Mouse (Mus musculus) adrenal gland, adult 10 weeks (tissue): ENCODE results near the gene Kcnk3. TPM values are rescaled to one million over a fixed set of nuclear protein-coding genes. Genes with fewer than 3 reads are reported as not detected.

ENCODE experiments used
- polyA plus RNA-seq: library from polyadenylated mRNA; stranded (reverse); fragments of 350-450 nt; fragmentation: Illumina TruSeq; extraction: RNeasy Lipid Tissue Mini Kit (QIAGEN cat#74804); gene quantifications from one replicate; pipeline ENCODE4 v1.2.3, GENCODE M21; 2014; ENCODE audit warnings: low read depth, low replicate concordance

The Kcnk3 gene
- polyA plus RNA-seq, result 216 TPM

GRCm38 (mm10) chr5:30587681-30588300 lies at the start of gene Kcnk3:
Gene Kcnk3 (plus strand): TSS chr5:30588170.

GRCm38 (mm10) chr5:30545698-30546097 lies 42.3 kb upstream of the Kcnk3 start, which contains the start of gene Cib4:
Gene Cib4 (minus strand): TSS chr5:30545836.

GRCm38 (mm10) chr5:30647815-30648560 lies 60.0 kb downstream of the Kcnk3 start, which contains the start of gene Slc35f6:
Gene Slc35f6 (plus strand): TSS chr5:30647933.

GRCm38 (mm10) chr5:30666391-30667195 lies 78.6 kb downstream of the Kcnk3 start, which contains the start of gene Cenpa:
Gene Cenpa (plus strand): TSS chr5:30666777.

Other genes with a start within 250 kb of the Kcnk3 start
- gene Otof, start 126.2 kb upstream of the Kcnk3 start, polyA plus RNA-seq, result not detected
- gene 1700001C02Rik, start 122.1 kb upstream of the Kcnk3 start, polyA plus RNA-seq, result not detected
- not detected for gene Cib4, start 42.3 kb upstream of the Kcnk3 start, polyA plus RNA-seq
- gene Slc35f6, start 59.8 kb downstream of the Kcnk3 start, polyA plus RNA-seq, result 15.9 TPM
- 5.1 TPM for gene Cenpa, start 78.6 kb downstream of the Kcnk3 start, polyA plus RNA-seq
- gene Dpysl5, start 123.4 kb downstream of the Kcnk3 start, polyA plus RNA-seq, result not detected
- 37.1 TPM for gene Mapre3, start 226.5 kb downstream of the Kcnk3 start, polyA plus RNA-seq